Mouse (Mus musculus) embryonic facial prominence, embryonic 15.5 days (tissue): Measurements from ENCODE around the gene Tex21. TPM values are rescaled to one million over a fixed set of nuclear protein-coding genes. Genes with fewer than 3 reads are reported as not detected.

ENCODE experiments used
- ATAC-seq: fragments of 200-750 bp; cut with Nextera tagmentation; 2 replicates; pipeline ENCODE4 v1.8.0; 2017; ENCODE audit warnings: low read depth, moderate TSS enrichment; ENCODE audit not compliant: insufficient number of reproducible peaks, low FRiP score, low TSS enrichment
- H3K27ac ChIP-seq: fragments of 300-500 bp; sonication (generic); replicated peaks from 2 replicates; pipeline ENCODE4 v1.5.1; 2015; ENCODE audit warnings: mild to moderate bottlenecking, inconsistent platforms
- H3K27me3 ChIP-seq: fragments of 300-500 bp; sonication (generic); 2 replicates; pipeline ENCODE4 v1.6.1; 2015; ENCODE audit warnings: inconsistent platforms
- H3K36me3 ChIP-seq: fragments of 300-500 bp; sonication (generic); 2 replicates; pipeline ENCODE4 v1.6.1; 2015; ENCODE audit warnings: mild to moderate bottlenecking, inconsistent platforms
- H3K4me1 ChIP-seq: fragments of 300-500 bp; sonication (generic); 2 replicates; pipeline ENCODE4 v1.6.1; 2015; ENCODE audit warnings: inconsistent platforms
- H3K4me2 ChIP-seq: fragments of 300-500 bp; sonication (generic); replicated peaks from 2 replicates; pipeline ENCODE4 v1.6.1; 2015; ENCODE audit warnings: mild to moderate bottlenecking, inconsistent platforms
- H3K4me3 ChIP-seq: fragments of 300-500 bp; sonication (generic); replicated peaks from 2 replicates; pipeline ENCODE4 v1.5.1; 2015; ENCODE audit warnings: mild to moderate bottlenecking, inconsistent platforms
- H3K9ac ChIP-seq: fragments of 300-500 bp; sonication (generic); 2 replicates; pipeline ENCODE4 v1.6.1; 2015; ENCODE audit warnings: inconsistent platforms
- H3K9me3 ChIP-seq: fragments of 300-500 bp; sonication (generic); replicated peaks from 2 replicates; pipeline ENCODE4 v1.6.1; 2016; ENCODE audit warnings: inconsistent platforms
- WGBS: fragments of 180-500 bp; shearing (Covaris S2); methylation state at CpG from one replicate; pipeline ENCODE4 v1.1.7; 2015; 5-methylcytosine and 5-hydroxymethylcytosine counted together
- polyA plus RNA-seq: library from polyadenylated mRNA; unstranded; fragments of >200 nt; fragmentation: Nextera tagmentation; extraction: Ambion mirVana; gene quantifications from 2 replicates; pipeline ENCODE4 v1.2.1, GENCODE M21; 2015

Tex21 gene
- not detected in 2 replicates for polyA plus RNA-seq

- ATAC-seq: no peak
- H3K27me3 ChIP-seq: no peaks in the 10 kb centered on the region
- H3K4me2 ChIP-seq: no peak within 1 kb of the TSS
- H3K9me3 ChIP-seq: no peaks in the 10 kb centered on the region
- H3K9ac ChIP-seq: no peak within 1 kb of the TSS
- H3K36me3 ChIP-seq: no peaks in the 10 kb centered on the region
- no peak within 1 kb of the TSS for H3K4me3 ChIP-seq
- no peaks in the 10 kb centered on the region for H3K4me1 ChIP-seq
- WGBS: 79% methylated on average over 6 of the region's 6 CpGs
- no peak within 1 kb of the TSS for H3K27ac ChIP-seq
Observed at GRCm38 (mm10) chr12:76246646-76247045, at the start of gene Tex21. Gene Tex21 (minus strand): TSS chr12:76246746.

- Histone ChIP-seq H3K4me1 (no peaks in the 10 kb centered on the region), H3K27ac (no peak overlapping the region), H3K9me3 (no peaks in the 10 kb centered on the region), H3K4me3 (no peak overlapping the region), H3K36me3 (peaks cover 65% of the 10 kb centered on the region), H3K4me2 (no peak overlapping the region), H3K27me3 (no peaks in the 10 kb centered on the region), H3K9ac (no peak overlapping the region)
- ATAC-seq: no peak
- 58% methylated on average over 7 of the region's 7 CpGs for WGBS
Observed at GRCm38 (mm10) chr12:76293192-76293591, 46.6 kb upstream of the Tex21 start.

GRCm38 (mm10) chr12:76290271-76290670 lies 43.7 kb upstream of the Tex21 start:
- no peak overlapping the region for H3K4me2 ChIP-seq
- no peak overlapping the region for H3K9ac ChIP-seq
- no peaks in the 10 kb centered on the region for H3K9me3 ChIP-seq
- no peaks in the 10 kb centered on the region for H3K27me3 ChIP-seq
- no peak overlapping the region for H3K4me3 ChIP-seq
- no peaks in the 10 kb centered on the region for H3K4me1 ChIP-seq
- H3K27ac ChIP-seq: no peak overlapping the region
- 97% methylated on average over 2 of the region's 2 CpGs for WGBS
- H3K36me3 ChIP-seq: peaks cover 52% of the 10 kb centered on the region
- no peak for ATAC-seq

DNA sequence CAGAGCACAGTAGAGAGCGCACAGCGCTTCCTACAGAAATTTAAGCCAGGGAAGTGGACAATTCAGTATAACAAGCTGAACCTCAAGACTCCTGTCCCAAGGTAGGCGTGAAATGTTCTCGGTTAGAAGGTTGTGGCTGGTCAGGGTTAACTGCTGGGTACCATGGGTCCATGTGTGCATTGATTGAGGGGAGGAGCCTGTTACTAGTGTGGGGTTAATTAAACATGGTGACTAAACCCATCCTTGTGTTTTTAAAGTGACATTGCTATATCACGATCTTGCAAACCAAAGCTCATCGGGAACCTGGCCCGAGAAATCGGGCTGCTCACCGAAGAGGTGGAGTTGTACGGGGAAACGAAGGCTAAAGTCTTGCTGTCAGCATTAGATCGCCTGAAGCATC lies 42.9 kb upstream of the Tex21 start:
- Histone ChIP-seq H3K4me1 (no peaks in the 10 kb centered on the region), H3K27me3 (no peaks in the 10 kb centered on the region), H3K27ac (no peak overlapping the region), H3K4me3 (no peak overlapping the region), H3K4me2 (no peak overlapping the region), H3K9ac (no peak overlapping the region), H3K9me3 (no peaks in the 10 kb centered on the region), H3K36me3 (peaks cover 54% of the 10 kb centered on the region)
- WGBS: 96% methylated on average over 12 of the region's 12 CpGs
- no peak for ATAC-seq

DNA sequence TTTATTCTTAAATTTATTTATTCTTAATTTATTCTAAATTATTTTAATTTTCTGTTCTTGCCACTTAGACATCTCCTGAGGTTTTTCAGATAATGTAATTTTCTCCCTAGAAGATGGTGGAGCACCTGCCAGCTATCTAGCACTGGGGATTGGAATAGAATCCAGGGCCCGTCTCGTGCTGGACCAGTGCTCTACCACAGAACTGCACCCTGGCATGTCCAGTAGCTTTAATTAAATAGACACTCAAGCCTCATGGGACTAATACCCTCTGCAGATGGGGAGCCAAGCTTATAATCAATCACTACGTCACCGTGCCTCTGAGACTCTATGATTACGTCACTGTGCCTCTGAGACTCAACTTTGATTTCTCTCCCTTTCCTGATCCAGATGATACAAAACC lies 41.9 kb upstream of the Tex21 start:
- Histone ChIP-seq H3K36me3 (peaks cover 63% of the 10 kb centered on the region), H3K27me3 (no peaks in the 10 kb centered on the region), H3K4me3 (no peak overlapping the region), H3K9me3 (no peaks in the 10 kb centered on the region), H3K4me2 (no peak overlapping the region), H3K27ac (no peak overlapping the region), H3K4me1 (no peaks in the 10 kb centered on the region), H3K9ac (no peak overlapping the region)
- no peak for ATAC-seq
- 89% methylated on average over 5 of the region's 5 CpGs for WGBS

DNA sequence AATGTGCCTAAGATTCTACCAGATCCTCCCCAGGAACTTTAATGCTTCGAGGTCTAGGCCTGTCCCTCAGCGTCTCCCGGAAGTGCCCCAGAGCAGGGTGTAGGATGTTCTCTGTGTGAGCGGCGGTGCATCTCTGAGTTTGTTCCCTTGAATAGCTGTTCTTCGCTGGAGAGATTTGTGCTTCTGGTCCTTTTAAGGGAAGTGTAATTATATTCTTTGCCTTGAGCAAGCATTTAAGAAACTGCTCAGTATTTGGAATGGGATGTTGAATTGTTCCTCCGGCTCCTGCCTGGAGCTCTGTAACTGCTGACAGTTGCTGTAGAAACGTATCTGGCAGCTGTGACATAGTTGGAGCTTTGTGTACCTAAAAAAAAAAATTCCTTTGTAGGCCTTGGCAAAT lies 41.4 kb upstream of the Tex21 start:
- ATAC-seq: no peak
- Histone ChIP-seq H3K9me3 (no peaks in the 10 kb centered on the region), H3K4me2 (no peak overlapping the region), H3K9ac (no peak overlapping the region), H3K4me3 (no peak overlapping the region), H3K36me3 (peaks cover 68% of the 10 kb centered on the region), H3K27me3 (no peaks in the 10 kb centered on the region), H3K4me1 (no peaks in the 10 kb centered on the region), H3K27ac (no peak overlapping the region)
- 73% methylated on average over 8 of the region's 8 CpGs for WGBS

DNA sequence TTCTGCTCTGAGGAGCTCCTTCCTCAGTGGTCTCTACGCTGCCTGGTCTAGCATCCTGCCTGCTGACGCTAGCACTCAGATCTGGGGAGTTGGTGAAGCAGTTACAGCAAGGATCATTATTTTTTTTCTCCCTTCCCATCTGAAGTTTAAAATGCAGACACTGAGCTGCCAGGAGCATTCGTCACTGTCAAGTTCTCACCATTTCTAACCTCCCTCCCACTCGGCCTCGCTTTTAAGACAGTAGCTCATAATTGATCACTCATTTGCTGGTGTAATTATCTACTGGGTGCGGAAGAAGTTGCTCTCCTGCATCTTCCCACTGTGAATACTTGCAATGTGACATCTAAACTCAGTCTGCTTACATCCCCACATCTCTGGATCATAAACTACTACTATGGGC lies 38.9 kb upstream of the Tex21 start:
- H3K4me2 ChIP-seq: no peak overlapping the region
- no peak overlapping the region for H3K4me3 ChIP-seq
- H3K27me3 ChIP-seq: no peaks in the 10 kb centered on the region
- WGBS: 78% methylated on average over 6 of the region's 6 CpGs
- H3K27ac ChIP-seq: no peak overlapping the region
- no peak overlapping the region for H3K9ac ChIP-seq
- no peaks in the 10 kb centered on the region for H3K4me1 ChIP-seq
- peaks cover 55% of the 10 kb centered on the region for H3K36me3 ChIP-seq
- ATAC-seq: no peak
- H3K9me3 ChIP-seq: no peaks in the 10 kb centered on the region

DNA sequence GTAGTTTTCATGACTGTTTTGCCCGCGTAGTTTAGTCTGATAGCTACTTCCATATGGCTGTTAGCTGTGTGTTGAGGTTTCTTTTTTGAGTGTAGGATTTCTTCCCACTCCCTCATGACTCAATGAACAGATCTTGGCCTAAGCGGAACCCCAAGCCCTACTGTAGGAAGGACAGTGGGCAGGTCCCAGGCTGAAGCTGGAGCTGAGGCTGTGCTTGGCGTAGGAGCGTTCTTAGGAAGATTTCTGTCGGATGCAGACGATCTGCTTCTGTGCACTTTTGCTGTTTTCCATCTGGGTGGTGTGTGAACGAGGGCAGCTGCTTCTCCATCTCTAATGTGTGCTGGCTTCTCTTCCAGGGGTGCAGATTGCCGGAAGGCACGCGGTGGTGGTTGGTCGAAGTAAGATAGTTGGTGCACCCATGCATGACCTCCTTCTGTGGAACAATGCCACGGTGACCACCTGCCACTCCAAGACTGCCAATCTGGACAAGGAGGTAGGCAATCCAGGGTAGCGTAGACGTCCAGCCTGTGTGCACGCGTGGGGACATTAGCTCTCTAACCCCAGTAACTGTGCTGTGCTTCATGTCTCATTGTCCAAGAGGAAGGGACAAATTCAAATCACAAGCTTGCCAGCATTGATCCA lies 36.1 kb upstream of the Tex21 start:
- peaks cover 46% of the 10 kb centered on the region for H3K36me3 ChIP-seq
- no peaks in the 10 kb centered on the region for H3K27me3 ChIP-seq
- H3K27ac ChIP-seq: no peak overlapping the region
- no peak overlapping the region for H3K9ac ChIP-seq
- no peak overlapping the region for H3K4me3 ChIP-seq
- no peaks in the 10 kb centered on the region for H3K9me3 ChIP-seq
- no peak for ATAC-seq
- 85% methylated on average over 17 of the region's 17 CpGs for WGBS
- no peaks in the 10 kb centered on the region for H3K4me1 ChIP-seq
- H3K4me2 ChIP-seq: no peak overlapping the region

DNA sequence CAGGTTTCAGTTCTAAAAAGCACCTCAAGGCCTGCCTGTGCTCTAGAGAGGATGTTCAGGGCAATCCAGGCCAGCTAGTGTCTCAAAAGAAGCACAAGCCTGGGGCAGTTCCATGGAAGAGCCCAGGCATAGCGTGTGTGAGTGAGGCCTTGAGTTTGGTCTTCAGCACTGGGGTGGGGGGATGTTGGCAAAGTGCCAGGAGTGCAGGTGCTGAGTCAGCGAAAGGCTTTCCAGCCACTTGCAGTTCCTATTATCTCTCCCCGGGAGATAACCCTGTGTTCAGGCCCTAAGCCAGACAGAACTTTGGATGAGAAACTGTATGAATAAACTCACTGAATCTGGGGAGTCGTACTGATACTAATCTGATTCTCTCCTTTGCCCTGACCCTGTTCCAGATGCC lies 35.6 kb upstream of the Tex21 start:
- Histone ChIP-seq H3K9me3 (no peaks in the 10 kb centered on the region), H3K4me1 (no peaks in the 10 kb centered on the region), H3K4me2 (no peak overlapping the region), H3K4me3 (no peak overlapping the region), H3K9ac (no peak overlapping the region), H3K36me3 (peaks cover 41% of the 10 kb centered on the region), H3K27me3 (no peaks in the 10 kb centered on the region), H3K27ac (no peak overlapping the region)
- 48% methylated on average over 4 of the region's 4 CpGs for WGBS
- ATAC-seq: no peak

- no peak overlapping the region for H3K27ac ChIP-seq
- peaks cover 40% of the 10 kb centered on the region for H3K36me3 ChIP-seq
- 92% methylated on average over 2 of the region's 2 CpGs for WGBS
Observed at GRCm38 (mm10) chr12:76281111-76281660, 34.6 kb upstream of the Tex21 start.

DNA sequence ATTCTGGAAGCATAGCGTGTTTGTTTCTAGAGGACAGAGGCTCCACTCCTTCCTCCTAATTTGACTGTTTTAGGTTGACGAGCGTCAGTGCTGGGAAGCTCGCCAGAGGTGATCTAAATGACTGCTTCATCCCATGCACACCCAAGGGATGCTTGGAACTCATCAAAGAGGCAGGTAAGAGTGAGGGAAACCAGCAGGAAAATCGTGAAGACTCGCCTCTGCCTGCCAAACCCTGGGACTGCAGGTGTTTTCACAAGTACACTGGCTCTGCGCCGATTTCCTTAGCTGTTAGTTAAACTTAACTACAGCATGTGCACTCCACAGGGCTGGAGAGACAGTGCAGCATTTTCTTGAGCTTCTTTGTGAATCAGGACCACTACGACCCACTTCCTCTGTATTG lies 34.0 kb upstream of the Tex21 start:
- H3K9ac ChIP-seq: no peak overlapping the region
- no peaks in the 10 kb centered on the region for H3K4me1 ChIP-seq
- no peak for ATAC-seq
- no peaks in the 10 kb centered on the region for H3K9me3 ChIP-seq
- H3K4me2 ChIP-seq: no peak overlapping the region
- 85% methylated on average over 9 of the region's 9 CpGs for WGBS
- H3K4me3 ChIP-seq: no peak overlapping the region
- no peak overlapping the region for H3K27ac ChIP-seq
- peaks cover 40% of the 10 kb centered on the region for H3K36me3 ChIP-seq
- H3K27me3 ChIP-seq: no peaks in the 10 kb centered on the region

More at GRCm38 (mm10) chr12:76281111-76281660, 34.6 kb upstream of the Tex21 start:
- no peaks in the 10 kb centered on the region for H3K4me1 ChIP-seq
- H3K9ac ChIP-seq: no peak overlapping the region
- no peak for ATAC-seq
- no peak overlapping the region for H3K4me3 ChIP-seq
- no peaks in the 10 kb centered on the region for H3K9me3 ChIP-seq
- no peaks in the 10 kb centered on the region for H3K27me3 ChIP-seq
- H3K4me2 ChIP-seq: no peak overlapping the region

- Histone ChIP-seq H3K27ac (no peak overlapping the region), H3K9me3 (no peaks in the 10 kb centered on the region), H3K4me1 (no peaks in the 10 kb centered on the region), H3K9ac (no peak overlapping the region), H3K4me2 (no peak overlapping the region), H3K4me3 (no peak overlapping the region), H3K36me3 (peaks cover 26% of the 10 kb centered on the region), H3K27me3 (no peaks in the 10 kb centered on the region)
- WGBS: 76% methylated on average over 6 of the region's 6 CpGs
- ATAC-seq: no peak
Observed at GRCm38 (mm10) chr12:76278209-76278608, 31.7 kb upstream of the Tex21 start.
